Mouse (Mus musculus) forebrain, embryonic 12.5 days (tissue): ENCODE measurements around the gene 4930452B06Rik. TPM values are rescaled to one million over a fixed set of nuclear protein-coding genes. Genes with fewer than 3 reads are reported as not detected.

Source experiments
- ATAC-seq: fragments of 200-750 bp; cut with Nextera tagmentation; 2 replicates; pipeline ENCODE4 v1.8.0; 2017; ENCODE audit warnings: moderate TSS enrichment; ENCODE audit not compliant: low FRiP score
- H3K27ac ChIP-seq: fragments of 300-500 bp; sonication (generic); 2 replicates; pipeline ENCODE4 v1.5.1; 2016; ENCODE audit warnings: mild to moderate bottlenecking
- H3K27me3 ChIP-seq: fragments of 300-500 bp; sonication (generic); 2 replicates; pipeline ENCODE4 v1.6.1; 2016; ENCODE audit warnings: mild to moderate bottlenecking
- H3K36me3 ChIP-seq: fragments of 300-500 bp; sonication (generic); replicated peaks from 2 replicates; pipeline ENCODE4 v1.6.1; 2016; ENCODE audit warnings: mild to moderate bottlenecking
- H3K4me1 ChIP-seq: fragments of 300-500 bp; sonication (generic); 2 replicates; pipeline ENCODE4 v1.6.1; 2016
- H3K4me2 ChIP-seq: fragments of 300-500 bp; sonication (generic); 2 replicates; pipeline ENCODE4 v1.6.1; 2016; ENCODE audit warnings: mild to moderate bottlenecking, moderate library complexity
- H3K4me3 ChIP-seq: fragments of 300-500 bp; sonication (generic); replicated peaks from 2 replicates; pipeline ENCODE4 v1.5.1; 2016; ENCODE audit warnings: mild to moderate bottlenecking
- H3K9ac ChIP-seq: fragments of 300-500 bp; sonication (generic); 2 replicates; pipeline ENCODE4 v1.6.1; 2016; ENCODE audit warnings: mild to moderate bottlenecking
- H3K9me3 ChIP-seq: fragments of 300-500 bp; sonication (generic); 2 replicates; pipeline ENCODE4 v1.6.1; 2016
- WGBS: fragments of 180-500 bp; shearing (Covaris S2); methylation state at CpG from one replicate; pipeline ENCODE4 v1.1.7; 2016; 5-methylcytosine and 5-hydroxymethylcytosine counted together
- polyA plus RNA-seq: library from polyadenylated mRNA; unstranded; fragments of >200 nt; fragmentation: Nextera tagmentation; extraction: Ambion mirVana; gene quantifications from 2 replicates; pipeline ENCODE4 v1.2.1, GENCODE M21; 2016

The 4930452B06Rik gene
- polyA plus RNA-seq, 1 experiment from 2014 or later: 12.4 TPM

- no peak overlapping the region for H3K27ac ChIP-seq
- H3K4me1 ChIP-seq: 0 out of 2 replicates have a peak, but pooled peaks cover 14% of the 10 kb centered on the region
- H3K4me2 ChIP-seq: no peak overlapping the region
- H3K9me3 ChIP-seq: no peaks in the 10 kb centered on the region
- H3K9ac ChIP-seq: no peak overlapping the region
- no peak overlapping the region for H3K4me3 ChIP-seq
- WGBS: 73% methylated on average over 2 of the region's 2 CpGs
- no peak for ATAC-seq
- no peaks in the 10 kb centered on the region for H3K27me3 ChIP-seq
- no peaks in the 10 kb centered on the region for H3K36me3 ChIP-seq
Observed at GRCm38 (mm10) chr14:8472884-8473283, 193.2 kb downstream of the 4930452B06Rik start.

- peaks cover 9% of the 10 kb centered on the region; the same call in 1 of the 2 replicates for H3K4me1 ChIP-seq
- no peak overlapping the region for H3K4me2 ChIP-seq
- H3K9me3 ChIP-seq: no peaks in the 10 kb centered on the region
- no peak overlapping the region for H3K4me3 ChIP-seq
- no peaks in the 10 kb centered on the region for H3K36me3 ChIP-seq
- H3K27ac ChIP-seq: no peak overlapping the region
- WGBS: 60% methylated on average over 14 of the region's 14 CpGs
- no peaks in the 10 kb centered on the region for H3K27me3 ChIP-seq
- no peak overlapping the region for H3K9ac ChIP-seq
- no peak for ATAC-seq
Observed at GRCm38 (mm10) chr14:8464401-8465154, 201.5 kb downstream of the 4930452B06Rik start.

GRCm38 (mm10) chr14:8462973-8463372 is 203.1 kb downstream of the 4930452B06Rik start:
- Histone ChIP-seq H3K9me3 (no peaks in the 10 kb centered on the region), H3K27me3 (no peaks in the 10 kb centered on the region), H3K4me3 (no peak overlapping the region), H3K27ac (no peak overlapping the region), H3K36me3 (no peaks in the 10 kb centered on the region), H3K4me1 (peaks cover 2% of the 10 kb centered on the region; the same call in 1 of the 2 replicates), H3K4me2 (no peak overlapping the region), H3K9ac (no peak overlapping the region)
- no peak for ATAC-seq
- 78% methylated on average over 4 of the region's 4 CpGs for WGBS

GRCm38 (mm10) chr14:8462321-8462909 is 203.6 kb downstream of the 4930452B06Rik start:
- Histone ChIP-seq H3K4me2 (no peak overlapping the region), H3K9me3 (no peaks in the 10 kb centered on the region), H3K4me3 (no peak overlapping the region), H3K4me1 (peaks cover 2% of the 10 kb centered on the region; the same call in 1 of the 2 replicates), H3K27ac (no peak overlapping the region), H3K27me3 (no peaks in the 10 kb centered on the region), H3K36me3 (no peaks in the 10 kb centered on the region), H3K9ac (no peak overlapping the region)
- 78% methylated on average over 6 of the region's 6 CpGs for WGBS
- no peak for ATAC-seq

- WGBS: 40% methylated on average over 19 of the region's 19 CpGs
- no peak overlapping the region for H3K27ac ChIP-seq
- ATAC-seq: peak; percentile 81
Observed at GRCm38 (mm10) chr14:8460226-8461129, 205.6 kb downstream of the 4930452B06Rik start.

GRCm38 (mm10) chr14:8459759-8460158 is 206.3 kb downstream of the 4930452B06Rik start:
- Histone ChIP-seq H3K4me1 (no peaks in the 10 kb centered on the region), H3K27ac (no peak overlapping the region)

More at GRCm38 (mm10) chr14:8460226-8461129, 205.6 kb downstream of the 4930452B06Rik start:
- Histone ChIP-seq H3K4me2 (no peak overlapping the region), H3K4me1 (no peaks in the 10 kb centered on the region), H3K27me3 (no peaks in the 10 kb centered on the region), H3K36me3 (no peaks in the 10 kb centered on the region), H3K9me3 (no peaks in the 10 kb centered on the region), H3K4me3 (no peak overlapping the region), H3K9ac (no peak overlapping the region)

GRCm38 (mm10) chr14:8451117-8451516 is 214.9 kb downstream of the 4930452B06Rik start:
- Histone ChIP-seq H3K4me2 (no peak overlapping the region), H3K4me3 (no peak overlapping the region), H3K27ac (no peak overlapping the region), H3K27me3 (no peaks in the 10 kb centered on the region), H3K4me1 (no peaks in the 10 kb centered on the region), H3K36me3 (no peaks in the 10 kb centered on the region), H3K9me3 (no peaks in the 10 kb centered on the region), H3K9ac (no peak overlapping the region)
- WGBS: 94% methylated on average over 4 of the region's 4 CpGs
- ATAC-seq: no peak

More at GRCm38 (mm10) chr14:8459759-8460158, 206.3 kb downstream of the 4930452B06Rik start:
- no peak overlapping the region for H3K4me2 ChIP-seq
- H3K36me3 ChIP-seq: no peaks in the 10 kb centered on the region
- 71% methylated on average over 4 of the region's 4 CpGs for WGBS
- no peak overlapping the region for H3K9ac ChIP-seq
- no peaks in the 10 kb centered on the region for H3K9me3 ChIP-seq
- no peaks in the 10 kb centered on the region for H3K27me3 ChIP-seq
- ATAC-seq: no peak
- no peak overlapping the region for H3K4me3 ChIP-seq

- no peak overlapping the region for H3K4me3 ChIP-seq
- WGBS: 93% methylated on average over 6 of the region's 6 CpGs
- ATAC-seq: no peak
- no peak overlapping the region for H3K9ac ChIP-seq
- no peak overlapping the region for H3K4me2 ChIP-seq
- H3K27me3 ChIP-seq: no peaks in the 10 kb centered on the region
- no peaks in the 10 kb centered on the region for H3K9me3 ChIP-seq
- H3K27ac ChIP-seq: no peak overlapping the region
- H3K36me3 ChIP-seq: no peaks in the 10 kb centered on the region
- no peaks in the 10 kb centered on the region for H3K4me1 ChIP-seq
Observed at GRCm38 (mm10) chr14:8450342-8450741, 215.7 kb downstream of the 4930452B06Rik start.

GRCm38 (mm10) chr14:8449299-8449698 is 216.7 kb downstream of the 4930452B06Rik start:
- H3K4me2 ChIP-seq: no peak overlapping the region
- no peak overlapping the region for H3K4me3 ChIP-seq
- no peaks in the 10 kb centered on the region for H3K27me3 ChIP-seq
- no peaks in the 10 kb centered on the region for H3K4me1 ChIP-seq
- ATAC-seq: no peak
- H3K27ac ChIP-seq: no peak overlapping the region
- H3K9me3 ChIP-seq: no peaks in the 10 kb centered on the region
- H3K9ac ChIP-seq: no peak overlapping the region
- H3K36me3 ChIP-seq: no peaks in the 10 kb centered on the region

GRCm38 (mm10) chr14:8447352-8447751 is 218.7 kb downstream of the 4930452B06Rik start:
- Histone ChIP-seq H3K4me1 (no peaks in the 10 kb centered on the region), H3K36me3 (no peaks in the 10 kb centered on the region), H3K27me3 (no peaks in the 10 kb centered on the region), H3K4me2 (no peak overlapping the region), H3K27ac (no peak overlapping the region), H3K9me3 (no peaks in the 10 kb centered on the region), H3K4me3 (no peak overlapping the region), H3K9ac (no peak overlapping the region)
- ATAC-seq: no peak
- 81% methylated on average over 1 of the region's 1 CpGs for WGBS

- Histone ChIP-seq H3K9me3 (no peaks in the 10 kb centered on the region), H3K4me3 (no peak overlapping the region), H3K4me2 (no peak overlapping the region), H3K4me1 (no peaks in the 10 kb centered on the region), H3K9ac (no peak overlapping the region), H3K36me3 (no peaks in the 10 kb centered on the region), H3K27me3 (no peaks in the 10 kb centered on the region), H3K27ac (no peak overlapping the region)
- 84% methylated on average over 2 of the region's 2 CpGs for WGBS
- ATAC-seq: no peak
Observed at GRCm38 (mm10) chr14:8444363-8444762, 221.7 kb downstream of the 4930452B06Rik start.

- H3K4me1 ChIP-seq: no peaks in the 10 kb centered on the region
- H3K27me3 ChIP-seq: no peaks in the 10 kb centered on the region
- 87% methylated on average over 3 of the region's 3 CpGs for WGBS
- ATAC-seq: no peak
- H3K36me3 ChIP-seq: no peaks in the 10 kb centered on the region
- no peak overlapping the region for H3K4me2 ChIP-seq
- no peak overlapping the region for H3K27ac ChIP-seq
- H3K9ac ChIP-seq: no peak overlapping the region
- no peaks in the 10 kb centered on the region for H3K9me3 ChIP-seq
- no peak overlapping the region for H3K4me3 ChIP-seq
Observed at GRCm38 (mm10) chr14:8442691-8443090, 223.3 kb downstream of the 4930452B06Rik start.
